Mouse (Mus musculus): ENCODE measurements around the gene Kat2a. TPM values are rescaled to one million over a fixed set of nuclear protein-coding genes. Genes with fewer than 3 reads are reported as not detected.

Gene Kat2a
- total and polyA plus RNA-seq, 3 experiments, result 59.6 to 143 (median 63.7) TPM

- H3K27me3 ChIP-seq (ENCODE audit: control insufficient read depth in 1 of 2, insufficient read depth in 2 of 2, low read length in 2 of 2), result no peaks in the 10 kb centered on the region; a peak in 1 of 4 replicates
Observed at GRCm38 (mm10) chr11:100693154-100693553, 19.1 kb downstream of the Kat2a start.

DNA sequence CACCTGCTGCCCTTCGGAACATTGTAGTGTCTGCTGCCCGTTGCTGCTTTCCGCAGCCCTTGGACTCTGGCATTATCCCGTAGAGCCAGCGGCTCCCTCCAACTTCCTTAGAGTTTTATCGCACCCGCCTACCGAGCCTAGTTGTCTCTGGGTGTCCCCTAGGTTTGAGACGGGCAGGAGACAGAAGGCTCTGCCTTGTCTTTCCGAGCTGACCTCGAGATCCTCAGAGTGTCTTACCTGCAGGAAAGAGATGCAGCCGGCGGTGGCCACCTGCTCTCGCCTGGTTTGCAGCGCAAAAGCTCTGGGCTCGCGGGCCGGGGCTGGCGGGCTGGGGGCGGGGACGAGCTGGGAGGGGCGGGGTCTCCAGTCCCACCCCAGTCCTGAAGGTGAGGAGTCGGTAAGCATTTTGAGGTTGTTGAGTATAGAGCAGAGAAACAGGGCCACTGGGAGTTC lies 20.1 kb downstream of the Kat2a start, which contains the start of gene Zfp385c:
Gene Zfp385c (minus strand): TSS at position 292 of the 453 bp plus-strand sequence.
- Histone ChIP-seq H3K4me1 (ENCODE audit: control insufficient read depth in 1 of 2, insufficient read depth in 2 of 2, low read length in 2 of 2) (peaks cover 2 to 8% of the 10 kb centered on the region in 2 experiments; a peak in 2 of 4 replicates), H3K27me3 (ENCODE audit: control insufficient read depth in 1 of 2, insufficient read depth in 2 of 2, low read length in 2 of 2) (no peaks in the 10 kb centered on the region; a peak in 1 of 4 replicates), H3K79me2 (ENCODE audit: control insufficient read depth, insufficient read depth, low read length, poor library complexity) (no peaks in the 10 kb centered on the region), H3K36me3 (ENCODE audit: control insufficient read depth in 1 of 2, insufficient read depth in 2 of 2, low read length in 2 of 2) (no peaks in the 10 kb centered on the region), H3K9ac (ENCODE audit: control insufficient read depth, low read depth, low read length, poor library complexity, severe bottlenecking) (peak within 1 kb of the TSS; percentile 20), H3K27ac (ENCODE audit: control insufficient read depth, low read depth, low read length) (no peak within 1 kb of the TSS), H3K4me3 (ENCODE audit: control insufficient read depth in 1 of 2, insufficient read depth in 1 of 2, low read depth in 2 of 2, low read length in 2 of 2) (peak within 1 kb of the TSS; percentile 48 to 70), H3K9me3 (replicated peaks; ENCODE audit: insufficient read depth, low read length) (no peaks in the 10 kb centered on the region)
- 0 out of 2 replicates have a peak, but pooled peaks have one; percentile 5 for TF ChIP-seq RCOR1 (IDR thresholded peaks at IDR 0.05; ENCODE audit: low read depth, low read length)
- no peak for TF ChIP-seq BHLHE40 (IDR thresholded peaks at IDR 0.05; ENCODE audit: borderline replicate concordance, low read depth, low read length)
- DNase-seq (ENCODE audit: low read depth, low spot score), result peak; percentile 56

More at GRCm38 (mm10) chr11:100693154-100693553, 19.1 kb downstream of the Kat2a start:
- no peaks in the 10 kb centered on the region for H3K79me2 ChIP-seq (ENCODE audit: control insufficient read depth, insufficient read depth, low read length, poor library complexity)
- H3K9me3 ChIP-seq (replicated peaks; ENCODE audit: insufficient read depth, low read length), result no peaks in the 10 kb centered on the region
- H3K36me3 ChIP-seq (ENCODE audit: control insufficient read depth in 1 of 2, insufficient read depth in 2 of 2, low read length in 2 of 2), result no peaks in the 10 kb centered on the region
- no peak for DNase-seq (ENCODE audit: low read depth, low spot score)
- H3K9ac ChIP-seq (ENCODE audit: control insufficient read depth, low read depth, low read length, poor library complexity, severe bottlenecking), result no peak overlapping the region
- H3K4me1 ChIP-seq (ENCODE audit: control insufficient read depth in 1 of 2, insufficient read depth in 2 of 2, low read length in 2 of 2), result peaks cover 2 to 8% of the 10 kb centered on the region in 2 experiments; a peak in 2 of 4 replicates
- H3K27ac ChIP-seq (ENCODE audit: control insufficient read depth, low read depth, low read length), result no peak overlapping the region
- no peak overlapping the region for H3K4me3 ChIP-seq (ENCODE audit: control insufficient read depth in 1 of 2, insufficient read depth in 1 of 2, low read depth in 2 of 2, low read length in 2 of 2)
- no peak for TF ChIP-seq MXI1 (IDR thresholded peaks at IDR 0.05; ENCODE audit: low read depth, low read length)

DNA sequence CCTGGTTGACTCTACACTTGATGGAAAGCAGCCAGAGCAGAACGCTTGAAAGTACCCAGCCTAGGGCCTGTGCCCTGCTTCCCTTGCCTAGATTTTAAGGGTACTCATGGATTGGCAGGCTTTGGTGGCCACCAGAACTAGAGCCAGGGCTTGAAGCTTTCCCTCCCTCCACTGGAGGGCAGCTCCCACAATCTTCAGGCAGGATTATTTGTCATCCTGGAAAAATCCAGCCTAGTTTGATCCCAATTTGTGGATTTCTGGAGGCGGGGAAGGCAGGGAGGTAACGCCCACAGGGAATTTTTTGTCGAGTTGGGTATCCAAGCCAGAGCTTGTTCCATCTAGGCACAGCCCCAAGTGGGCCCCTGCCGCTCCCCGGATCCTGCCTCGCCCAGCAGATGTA lies 21.9 kb downstream of the Kat2a start:
- Histone ChIP-seq H3K27ac (ENCODE audit: control insufficient read depth, low read depth, low read length) (no peak overlapping the region), H3K27me3 (ENCODE audit: control insufficient read depth in 1 of 2, insufficient read depth in 2 of 2, low read length in 2 of 2) (no peaks in the 10 kb centered on the region; a peak in 1 of 4 replicates), H3K4me3 (ENCODE audit: control insufficient read depth in 1 of 2, insufficient read depth in 1 of 2, low read depth in 2 of 2, low read length in 2 of 2) (no peak overlapping the region), H3K9me3 (replicated peaks; ENCODE audit: insufficient read depth, low read length) (no peaks in the 10 kb centered on the region), H3K36me3 (ENCODE audit: control insufficient read depth in 1 of 2, insufficient read depth in 2 of 2, low read length in 2 of 2) (no peaks in the 10 kb centered on the region), H3K4me1 (ENCODE audit: control insufficient read depth in 1 of 2, insufficient read depth in 2 of 2, low read length in 2 of 2) (peaks cover 2 to 8% of the 10 kb centered on the region in 2 experiments; a peak in 2 of 4 replicates), H3K79me2 (ENCODE audit: control insufficient read depth, insufficient read depth, low read length, poor library complexity) (no peaks in the 10 kb centered on the region), H3K9ac (ENCODE audit: control insufficient read depth, low read depth, low read length, poor library complexity, severe bottlenecking) (no peak overlapping the region)
- no peak for DNase-seq (ENCODE audit: low read depth, low spot score)
- no peak for TF ChIP-seq TAL1 (IDR thresholded peaks at IDR 0.05; ENCODE audit: low read length)
- TF ChIP-seq RCOR1 (IDR thresholded peaks at IDR 0.05; ENCODE audit: low read depth, low read length), result no peak
- no peak for TF ChIP-seq POLR2AphosphoS5 (IDR thresholded peaks at IDR 0.05; ENCODE audit: borderline replicate concordance, low read depth, low read length)
- no peak for TF ChIP-seq CHD2 (IDR thresholded peaks at IDR 0.05; ENCODE audit: low read length)
- TF ChIP-seq EP300 (IDR thresholded peaks at IDR 0.05; ENCODE audit: low read depth in 1 of 2, low read length in 2 of 2), result no peak
- TF ChIP-seq TCF12 (IDR thresholded peaks at IDR 0.05; ENCODE audit: low read depth, low read length), result no peak

Measured in MEL (cell line).